Mouse (Mus musculus): ENCODE measurements around the gene Usp38.

DNA sequence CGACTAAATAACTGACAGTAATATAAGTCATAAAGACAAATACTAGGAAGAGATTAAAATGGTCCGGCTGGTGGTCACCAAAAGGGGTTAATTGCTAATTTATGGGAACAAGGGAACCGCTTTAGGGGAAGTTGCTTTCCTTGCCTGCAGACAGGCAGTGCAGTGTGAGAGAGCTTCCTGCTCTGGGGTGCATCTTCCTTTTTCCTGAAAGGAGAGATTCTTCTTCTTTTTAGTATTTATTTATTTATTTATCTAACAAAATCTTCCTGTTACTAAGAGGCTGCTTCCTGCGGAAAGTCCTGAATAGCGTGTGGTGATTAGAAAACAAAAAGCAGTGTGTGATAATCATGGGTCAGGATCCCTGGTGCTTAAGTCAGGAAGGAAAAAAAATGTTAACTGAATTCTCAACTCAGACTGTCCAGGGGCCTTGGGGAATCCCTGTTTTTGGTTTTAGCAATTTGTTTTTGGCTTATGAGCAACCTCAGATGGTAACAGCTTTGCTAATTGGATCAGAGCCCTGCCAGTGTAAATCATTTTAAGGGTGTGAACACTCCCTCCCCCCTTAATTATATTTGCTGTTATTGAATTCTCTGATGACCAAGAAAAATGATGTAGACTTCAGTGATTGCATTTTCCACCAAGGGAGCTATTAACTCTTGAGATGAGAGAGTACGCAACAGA is 62.4 kb downstream of the Usp38 start:
- no peak for TF ChIP-seq ZNF384 (IDR thresholded peaks at IDR 0.05; ENCODE audit: low read depth, low read length)
- no peak for TF ChIP-seq MAFK (IDR thresholded peaks at IDR 0.05; ENCODE audit: insufficient read depth, low read depth, low read length)

All from ES-E14 (cell line).